Mouse (Mus musculus): Measurements from ENCODE around the gene Icosl. TPM values are rescaled to one million over a fixed set of nuclear protein-coding genes. Genes with fewer than 3 reads are reported as not detected.
"Not testable (repeated sequence)": the region's sequence is repeated elsewhere in the genome, so short reads cannot be mapped to it uniquely, and the experiment has no call there.

Icosl gene
- total RNA-seq, 2 experiments from 2014 or later, result 1.6 to 2.0 TPM

DNA sequence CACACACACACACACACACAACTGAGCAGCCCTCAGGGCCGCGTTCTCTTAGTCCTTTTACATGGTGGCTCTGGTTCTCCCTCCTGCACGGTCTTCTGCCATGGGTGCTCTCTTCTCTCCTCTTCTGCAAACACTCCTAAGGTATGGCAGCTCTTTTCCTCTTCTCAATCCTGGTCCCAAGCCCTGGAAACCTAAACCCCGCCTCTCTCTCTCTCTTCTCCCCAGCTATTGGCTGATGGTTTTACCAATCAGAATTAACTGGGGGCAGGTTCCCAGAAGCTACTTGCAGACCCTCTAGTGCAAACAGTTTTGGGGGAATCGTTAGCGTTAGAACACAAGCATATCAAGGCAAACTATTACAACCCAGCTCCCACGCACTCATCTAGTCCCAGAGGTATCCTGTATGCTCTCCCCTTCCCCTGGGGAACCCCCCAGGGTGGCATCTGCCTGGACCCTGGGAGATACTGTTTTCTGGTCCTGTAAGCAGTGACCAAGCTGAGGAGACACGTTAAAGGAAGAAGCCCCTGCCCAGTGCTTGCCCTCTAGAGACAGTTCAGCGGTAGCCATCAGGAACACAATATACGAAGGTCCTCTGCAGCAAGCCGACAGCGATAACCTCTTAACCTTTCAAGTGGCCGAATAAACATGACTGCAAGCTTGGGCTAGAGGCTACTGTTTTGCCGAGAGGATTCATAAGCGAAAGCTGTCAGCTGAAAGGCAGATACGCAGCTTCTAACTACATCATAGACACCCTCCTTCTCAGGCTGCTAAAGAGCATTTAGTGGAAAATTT lies 32.1 kb downstream of the Icosl start:
- intact Hi-C loops (cut with DNase I; ENCODE audit: low total_unique reads), result no loop called here
- no peak for DNase-seq

DNA sequence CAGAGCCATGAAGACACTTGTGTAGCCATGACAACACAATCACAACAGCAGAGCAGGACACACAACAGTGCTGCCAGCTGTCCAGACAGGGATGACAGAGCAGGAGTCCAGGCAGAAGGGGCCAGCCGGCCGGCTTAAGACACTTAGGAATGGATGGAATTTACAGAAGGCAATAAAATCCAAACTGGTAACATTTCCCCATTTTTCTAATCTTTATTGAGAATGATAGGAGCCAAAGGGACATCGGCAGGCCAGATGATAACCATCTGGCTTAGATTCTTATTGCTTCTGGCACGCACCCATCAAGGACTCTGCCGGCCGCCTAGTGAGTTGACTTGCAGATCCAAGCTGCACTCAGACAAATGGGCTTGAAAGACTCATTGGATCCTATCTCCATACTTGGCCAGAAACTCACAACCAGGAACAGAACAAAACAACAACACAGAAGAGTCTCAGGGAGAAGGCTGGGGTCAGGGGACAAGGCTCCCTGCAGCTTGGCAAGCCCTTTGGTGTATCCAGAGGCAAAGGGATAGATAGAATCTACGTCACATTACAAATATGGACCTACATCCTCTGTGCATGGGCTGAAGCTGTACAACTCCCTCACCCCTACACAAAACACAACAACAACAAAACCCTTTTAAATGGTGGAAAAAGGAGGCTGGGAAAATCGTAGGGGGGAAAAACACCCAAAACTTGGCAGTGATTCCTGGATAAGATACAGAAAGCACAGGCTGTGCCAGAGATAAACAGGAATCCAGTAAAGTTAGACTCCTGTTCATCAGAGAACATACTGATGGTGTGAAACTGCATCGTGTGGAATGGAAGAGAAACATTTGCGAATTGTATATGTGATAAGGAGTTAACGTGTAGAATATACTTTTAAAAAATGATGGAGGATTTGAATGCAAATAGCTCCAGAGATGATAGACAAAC lies 35.7 kb downstream of the Icosl start:
- intact Hi-C loops (cut with DNase I; ENCODE audit: low total_unique reads), result no loop called here
- peak; percentile 55 for DNase-seq

DNA sequence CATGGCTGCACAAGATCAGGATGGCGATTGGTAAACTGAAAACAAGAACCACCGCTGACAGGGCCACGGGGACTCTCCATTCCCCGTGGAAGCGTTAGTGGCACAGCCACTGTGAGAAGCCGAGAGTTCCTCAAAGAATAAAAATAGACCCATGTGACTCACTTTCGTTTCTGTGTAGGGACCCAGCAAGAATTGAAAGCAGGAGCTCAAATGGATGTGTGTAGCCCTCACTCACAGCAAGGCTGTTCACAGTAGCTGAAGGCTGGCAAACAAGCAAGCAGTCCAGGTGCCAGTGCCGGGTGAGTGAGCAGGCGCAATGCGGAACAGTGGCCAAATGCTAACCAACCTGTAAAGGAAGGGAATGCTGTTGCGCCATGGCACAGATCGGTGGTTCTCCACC lies 36.4 kb downstream of the Icosl start:
- intact Hi-C loops (cut with DNase I; ENCODE audit: low total_unique reads), result no loop called here
- DNase-seq, result no peak

DNA sequence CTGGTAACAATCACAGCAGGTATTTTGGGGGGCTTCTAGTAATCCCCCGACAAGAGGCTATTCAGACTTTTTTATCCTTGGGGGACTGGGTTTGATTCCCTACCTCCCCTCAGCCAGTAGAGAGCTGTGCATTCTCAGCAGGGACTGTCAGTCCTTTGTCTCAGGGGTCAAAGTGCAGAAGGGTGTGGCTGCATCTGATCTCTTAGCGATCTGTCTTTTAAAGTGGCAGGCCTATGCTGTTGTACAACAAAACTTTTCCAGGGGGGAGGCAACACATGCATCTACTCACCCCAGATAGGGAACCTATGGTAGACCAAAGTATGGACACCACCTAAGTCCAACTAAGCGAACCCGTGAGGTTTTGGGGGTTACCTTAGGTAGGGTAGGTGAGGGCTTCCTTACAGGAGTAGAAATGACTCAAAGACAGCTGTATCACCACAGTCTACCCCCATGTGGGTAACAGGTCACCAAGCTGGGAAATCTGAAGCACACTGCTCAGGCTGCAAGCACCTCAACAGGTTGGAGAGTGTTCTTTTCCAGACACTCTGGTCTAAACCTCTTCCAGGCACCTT lies 45.5 kb downstream of the Icosl start:
- intact Hi-C loops (cut with DNase I; ENCODE audit: low total_unique reads), result no loop called here

DNA sequence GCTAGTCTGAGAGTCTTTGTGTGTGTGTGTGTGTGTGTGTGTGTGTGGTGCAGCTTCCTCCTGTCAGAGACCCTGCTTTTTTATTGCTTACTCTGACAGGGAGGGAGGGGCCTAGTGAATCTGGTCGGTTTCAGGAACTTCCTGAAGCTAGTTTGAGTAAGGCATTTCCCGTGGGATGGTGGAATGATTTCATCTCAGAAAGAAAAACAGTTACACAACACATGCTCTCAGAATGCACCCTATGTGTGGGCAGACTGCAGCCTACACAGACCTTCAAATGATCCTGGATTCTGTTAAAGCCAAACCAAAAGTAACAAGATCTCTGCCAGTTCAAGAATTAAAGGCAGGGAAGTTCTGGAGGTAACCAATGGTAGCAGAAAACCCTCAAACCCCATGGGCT lies 46.1 kb downstream of the Icosl start:
- intact Hi-C loops (cut with DNase I; ENCODE audit: low total_unique reads), result no loop called here
- DNase-seq, result no peak

More for the DNA sequence above, 45.5 kb downstream of the Icosl start:
- DNase-seq, result no peak

DNA sequence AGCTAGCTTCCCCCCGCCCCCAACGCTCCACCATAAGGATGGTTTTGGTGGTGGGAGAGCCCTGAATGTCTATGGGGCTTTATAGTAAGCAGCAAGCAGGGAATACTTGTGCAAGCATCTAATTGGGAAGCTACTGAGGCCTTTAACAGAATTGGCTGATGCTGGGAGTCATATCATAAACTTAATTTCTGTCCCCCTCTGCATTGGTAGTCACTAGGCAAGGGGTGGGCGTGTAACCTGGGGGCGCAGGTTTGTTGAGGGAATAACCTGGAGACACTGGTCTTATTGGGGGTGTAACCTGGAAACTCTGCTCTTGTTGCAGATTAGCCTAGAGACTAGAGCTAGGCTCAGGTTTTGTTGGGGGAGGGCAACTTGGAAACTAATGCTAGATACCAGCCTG lies 50.3 kb downstream of the Icosl start:
- intact Hi-C loops (cut with DNase I; ENCODE audit: low total_unique reads), result no loop called here
- DNase-seq, result no peak

DNA sequence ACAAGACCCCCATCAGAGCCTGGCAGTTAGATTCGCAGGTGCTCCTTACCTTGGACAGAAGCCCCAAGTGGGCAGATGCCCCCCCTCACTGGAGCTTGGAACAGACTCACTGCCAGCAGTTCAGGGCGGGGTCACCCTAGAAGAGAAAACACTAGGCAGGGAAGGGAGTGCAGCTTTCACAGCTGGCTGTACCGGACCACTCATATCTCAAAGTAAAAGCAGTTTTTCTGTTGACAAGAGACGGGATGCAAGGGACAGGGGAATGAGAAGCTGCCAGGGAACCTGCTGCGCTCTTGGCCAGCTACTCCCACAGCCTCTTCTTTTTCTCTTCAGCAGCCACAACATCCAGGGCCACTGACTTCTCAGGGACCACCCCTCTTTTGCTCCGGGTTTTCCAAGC lies 55.0 kb downstream of the Icosl start:
- DNase-seq; intact Hi-C loops (cut with DNase I; ENCODE audit: low total_unique reads): not testable (repeated sequence)

DNA sequence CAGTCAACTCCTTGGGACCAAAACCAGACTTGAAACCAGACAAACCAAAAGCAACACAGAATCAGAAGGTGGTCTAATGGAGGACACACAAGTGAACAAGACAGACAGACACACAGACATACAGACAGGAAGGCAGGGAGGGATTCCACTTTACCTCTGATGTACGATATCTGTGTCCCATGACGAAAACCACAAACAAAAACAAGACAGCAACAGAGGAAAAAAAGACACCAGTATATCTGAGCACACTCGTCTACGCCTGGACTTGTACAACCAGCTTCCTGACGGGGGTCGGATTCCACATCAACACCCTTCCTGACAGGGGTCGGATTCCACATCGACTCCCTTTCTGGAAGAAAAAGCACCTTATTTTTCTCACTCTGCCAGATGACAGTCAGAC lies 56.0 kb downstream of the Icosl start:
- intact Hi-C loops (cut with DNase I; ENCODE audit: low total_unique reads); DNase-seq: not testable (repeated sequence)

DNA sequence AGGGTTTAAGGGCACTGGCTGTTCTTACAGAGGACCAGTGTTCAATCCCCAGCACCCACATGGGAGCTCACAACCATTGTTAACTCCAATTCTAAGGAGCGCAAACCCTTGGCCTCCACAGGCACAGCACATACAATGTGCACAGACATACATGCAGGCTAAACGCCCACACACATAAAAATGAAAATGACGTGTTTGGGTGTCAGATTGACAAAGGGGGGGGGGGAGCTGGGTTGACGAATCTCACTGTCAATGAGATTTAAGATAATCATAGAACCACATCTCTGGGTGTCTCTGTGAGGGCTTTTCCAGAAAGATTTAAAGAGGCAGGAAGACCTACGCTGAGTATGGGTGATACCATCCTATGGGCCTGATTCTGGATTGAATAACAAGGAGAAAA lies 57.2 kb downstream of the Icosl start:
- DNase-seq, result no peak
- intact Hi-C loops (cut with DNase I; ENCODE audit: low total_unique reads), result no loop called here

DNA sequence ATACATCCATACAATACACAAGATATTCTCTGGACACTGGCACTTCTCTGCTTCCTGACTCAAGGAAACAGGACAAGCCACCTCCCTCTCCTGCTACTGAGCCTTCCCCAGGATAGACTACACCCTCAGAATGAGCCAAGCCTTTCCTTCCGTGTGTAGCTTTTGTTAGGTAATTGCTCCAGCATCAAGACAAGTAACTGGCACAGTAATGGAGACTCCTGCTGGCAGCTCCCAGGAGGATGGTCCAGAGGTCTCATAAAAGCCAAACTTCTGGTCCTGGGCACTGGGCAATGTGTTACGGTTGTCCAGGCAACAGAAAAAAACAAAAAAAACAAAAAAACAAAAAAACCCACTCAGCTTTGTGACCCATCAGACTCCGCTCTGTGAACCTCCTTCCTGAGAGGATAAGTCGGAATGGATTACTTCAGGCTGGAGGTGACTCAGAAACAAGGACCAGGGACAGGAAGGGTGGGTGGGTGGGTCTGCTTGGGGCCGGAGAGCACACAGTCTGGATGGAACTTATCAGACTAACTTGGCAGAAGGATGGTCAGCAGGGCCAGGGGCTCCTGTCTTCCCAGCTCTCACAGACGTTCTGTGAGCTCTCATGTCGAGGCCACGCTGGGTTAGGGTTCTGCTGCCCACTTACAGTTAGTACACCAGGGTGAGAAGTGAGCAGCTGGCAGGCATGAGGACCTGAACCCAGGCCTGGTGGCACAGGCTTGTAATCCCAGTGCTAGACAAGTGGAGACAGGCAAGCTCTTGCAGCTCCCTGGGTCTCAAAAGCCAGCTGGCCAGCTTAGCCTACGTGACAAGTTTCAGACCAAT lies 58.2 kb downstream of the Icosl start:
- intact Hi-C loops (cut with DNase I; ENCODE audit: low total_unique reads), result no loop called here
- DNase-seq, result no peak

DNA sequence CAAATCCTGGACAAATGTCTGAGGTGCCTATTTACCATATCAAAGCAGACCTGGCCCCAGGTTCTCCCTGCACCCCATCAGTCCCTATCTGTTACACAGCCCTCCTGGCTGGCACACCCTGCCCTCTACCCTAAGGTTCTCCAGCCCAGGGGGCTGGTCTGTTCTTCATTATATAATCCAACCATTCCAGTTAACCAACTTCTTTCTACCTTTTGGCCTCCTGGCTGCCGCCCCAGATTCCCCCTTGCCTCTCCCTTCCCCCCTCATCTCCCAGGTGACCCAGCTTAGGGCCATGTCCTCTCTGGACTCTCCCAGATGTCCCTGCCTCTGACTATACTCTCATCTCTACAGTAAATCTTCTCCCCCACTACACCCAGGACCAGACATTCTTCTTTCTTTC lies 58.8 kb downstream of the Icosl start:
- no peak for DNase-seq
- intact Hi-C loops (cut with DNase I; ENCODE audit: low total_unique reads), result no loop called here

DNA sequence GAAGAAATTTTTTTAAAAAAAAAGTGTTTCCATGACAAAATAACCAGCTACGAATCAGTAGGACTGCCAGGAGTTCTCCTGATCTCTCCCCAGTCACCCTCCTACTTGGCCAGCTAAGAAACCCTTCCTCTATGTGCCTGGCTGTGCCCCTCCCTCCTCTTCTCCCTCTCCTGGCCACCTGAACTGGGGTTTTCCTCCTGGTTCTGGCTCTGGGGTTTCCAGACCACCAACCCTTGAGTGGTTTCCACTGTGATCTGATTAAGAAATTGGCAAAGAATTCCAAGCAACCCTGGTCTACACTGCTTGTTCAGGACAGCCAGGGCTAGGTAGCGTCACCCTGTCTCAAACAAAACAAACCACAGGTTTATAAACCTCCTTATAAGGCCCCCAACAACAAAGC lies 59.5 kb downstream of the Icosl start:
- no peak for DNase-seq
- intact Hi-C loops (cut with DNase I; ENCODE audit: low total_unique reads), result no loop called here

DNA sequence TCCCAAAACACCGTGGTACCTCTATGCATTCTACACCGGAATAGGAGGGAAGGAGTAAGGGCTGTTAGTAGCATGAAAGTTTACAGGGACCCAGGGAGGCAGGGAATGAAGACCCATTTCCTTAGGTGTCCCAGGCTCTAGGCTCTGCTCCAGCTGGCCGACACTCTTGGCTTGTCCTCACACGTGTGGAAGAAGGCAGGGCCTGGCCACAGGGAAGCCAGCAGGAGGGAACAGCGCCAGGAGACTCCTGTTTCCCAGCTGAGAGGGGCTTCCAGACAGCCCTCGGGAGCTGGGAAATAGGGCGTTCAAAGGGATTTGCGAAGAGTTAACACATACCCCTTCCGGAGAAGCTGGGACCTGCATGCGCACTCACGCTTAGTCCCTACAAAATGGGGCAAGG lies 60.3 kb downstream of the Icosl start:
- peak; percentile 49 for DNase-seq
- intact Hi-C loops (cut with DNase I; ENCODE audit: low total_unique reads), result no loop called here

DNA sequence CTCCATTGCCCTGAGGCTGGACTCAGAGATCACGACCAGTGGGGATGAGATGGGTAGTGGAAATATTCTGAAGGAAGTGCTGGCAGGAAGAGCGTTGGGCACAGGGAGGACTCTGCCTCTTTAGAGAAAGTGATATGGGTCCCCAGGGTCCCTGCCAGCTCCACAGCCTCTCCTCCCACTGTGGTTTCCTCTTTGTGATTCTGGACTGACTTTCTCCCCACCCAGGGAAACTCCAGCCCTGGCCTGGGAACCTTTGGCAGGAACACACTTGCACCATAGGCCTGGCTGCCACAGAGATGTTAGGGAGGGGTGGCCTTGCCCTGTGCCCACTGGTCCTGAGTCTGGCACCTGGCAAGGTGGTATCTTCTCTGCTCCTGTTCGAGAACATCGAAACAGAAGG lies 60.9 kb downstream of the Icosl start:
- DNase-seq, result no peak
- intact Hi-C loops (cut with DNase I; ENCODE audit: low total_unique reads), result loop anchor here (2.0 kb wide), 1 partner anchor 39 kb away; no protein-coding TSS in a partner anchor

Other genes with a start within 250 kb of the Icosl start
- gene Krtap10-4, start 242.2 kb upstream of the Icosl start, total RNA-seq (2021), result not detected
- not detected for gene Krtap10-10, start 233.4 kb upstream of the Icosl start, total RNA-seq (2021)
- not detected for gene Gm36176, start 222.5 kb upstream of the Icosl start, total RNA-seq (2021)
- not detected for gene Gm10318, start 216.4 kb upstream of the Icosl start, total RNA-seq (2021)
- not detected for gene Gm3285, start 207.3 kb upstream of the Icosl start, total RNA-seq (2021)
- gene Lrrc3, start 166.8 kb upstream of the Icosl start, total RNA-seq (2021), result under 1 TPM; 0.33 to 0.41 TPM
- under 1 TPM; 0.04 to 0.33 TPM for gene Trpm2, start 98.7 kb upstream of the Icosl start, total RNA-seq (2021)
- 1 to 10 TPM; 3.7 to 4.6 TPM for gene 1810043G02Rik, start 90.8 kb upstream of the Icosl start, total RNA-seq (2021)
- 1 to 10 TPM; 9.0 to 9.3 TPM for gene Pfkl, start 59.2 kb upstream of the Icosl start, total RNA-seq (2021)
- gene Dnmt3l, start 27.4 kb upstream of the Icosl start, total RNA-seq (2021), result not detected
- not detected for gene Aire, start 25.7 kb upstream of the Icosl start, total RNA-seq (2021)
- 100 to 1,000 TPM; 146 to 175 TPM for gene D10Jhu81e, start 100.5 kb downstream of the Icosl start, total RNA-seq (2021)
- gene Pwp2, start 115.8 kb downstream of the Icosl start, total RNA-seq (2021), result 1 to 10 TPM; 8.2 to 8.8 TPM
- gene Trappc10, start 175.3 kb downstream of the Icosl start, total RNA-seq (2021), result 10 to 100 TPM; 30.3 to 31.7 TPM

Measured in gastrocnemius, postnatal 14 days (tissue).